Mouse (Mus musculus) brown adipose tissue, adult 24 weeks (tissue): ENCODE measurements around the gene Xaf1. TPM values are rescaled to one million over a fixed set of nuclear protein-coding genes. Genes with fewer than 3 reads are reported as not detected.
A peak's percentile ranks its signal among the peaks of the same experiment; 100 is the strongest.

ENCODE experiments used
- H3K27ac ChIP-seq: fragments of 200-500 bp; replicated peaks from 2 replicates; pipeline ENCODE4 v1.5.1; 2012; ENCODE audit warnings: low read depth, mild to moderate bottlenecking, low read length
- H3K4me1 ChIP-seq: fragments of 200-500 bp; 2 replicates; pipeline ENCODE4 v1.6.1; 2012; ENCODE audit warnings: low read length, mixed read lengths; ENCODE audit not compliant: control insufficient read depth, insufficient read depth, insufficient read length
- H3K4me3 ChIP-seq: fragments of 200-500 bp; 2 replicates; pipeline ENCODE4 v1.5.1; 2012; ENCODE audit warnings: low read depth, mild to moderate bottlenecking, low read length, moderate library complexity; ENCODE audit not compliant: insufficient read depth
- polyA plus RNA-seq: library from polyadenylated mRNA; stranded (reverse); fragments of >200 nt; gene quantifications from 2 replicates; pipeline ENCODE4 v1.2.4, GENCODE M21; 2012; ENCODE audit not compliant: missing spikeins, insufficient read depth, insufficient read length

The Xaf1 gene
- polyA plus RNA-seq, 1 experiment = 17.7 TPM

DNA sequence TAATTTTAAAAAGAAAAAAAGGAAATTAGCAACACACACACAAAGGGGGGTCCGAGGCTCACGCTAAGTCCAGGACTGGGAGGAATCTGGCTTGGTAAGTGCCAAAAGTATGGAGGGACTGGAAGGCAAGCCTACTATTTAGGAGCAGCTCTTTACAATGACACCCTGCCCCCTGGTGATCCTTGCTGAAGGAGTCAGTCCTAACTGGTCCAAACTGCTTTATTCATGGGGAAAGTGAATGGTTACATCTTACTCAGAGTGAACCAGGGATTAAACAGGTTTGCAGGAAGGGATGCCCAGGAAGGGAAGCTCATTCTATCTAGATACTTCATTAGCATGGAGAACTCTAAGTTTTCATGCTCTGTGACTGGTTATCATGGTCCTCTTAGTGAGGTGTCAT lies 14.3 kb upstream of the Xaf1 start:
- H3K4me3 ChIP-seq = no peak overlapping the region
- H3K27ac ChIP-seq = no peak overlapping the region
- H3K4me1 ChIP-seq = no peaks in the 10 kb centered on the region

DNA sequence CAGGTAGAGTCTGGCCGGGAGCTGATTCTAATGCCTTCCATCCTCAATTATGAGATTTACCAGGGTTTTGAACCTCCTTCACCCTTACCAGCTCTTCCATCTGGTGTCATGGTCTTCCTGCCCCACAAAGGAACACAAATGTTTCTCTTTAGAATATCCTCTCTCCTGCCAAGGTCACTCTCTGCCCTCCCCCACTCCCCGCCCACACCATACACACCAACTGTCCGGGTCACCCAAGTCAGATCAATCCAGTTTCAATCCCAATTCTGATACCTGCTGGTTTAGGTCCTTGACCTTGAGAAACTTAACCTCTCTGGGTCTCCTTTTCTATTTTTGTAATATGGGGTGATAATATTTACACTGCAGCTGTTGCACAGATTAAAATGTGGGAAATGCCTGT lies 13.9 kb upstream of the Xaf1 start:
- Histone ChIP-seq H3K4me1 (no peaks in the 10 kb centered on the region), H3K27ac (no peak overlapping the region), H3K4me3 (no peak overlapping the region)

DNA sequence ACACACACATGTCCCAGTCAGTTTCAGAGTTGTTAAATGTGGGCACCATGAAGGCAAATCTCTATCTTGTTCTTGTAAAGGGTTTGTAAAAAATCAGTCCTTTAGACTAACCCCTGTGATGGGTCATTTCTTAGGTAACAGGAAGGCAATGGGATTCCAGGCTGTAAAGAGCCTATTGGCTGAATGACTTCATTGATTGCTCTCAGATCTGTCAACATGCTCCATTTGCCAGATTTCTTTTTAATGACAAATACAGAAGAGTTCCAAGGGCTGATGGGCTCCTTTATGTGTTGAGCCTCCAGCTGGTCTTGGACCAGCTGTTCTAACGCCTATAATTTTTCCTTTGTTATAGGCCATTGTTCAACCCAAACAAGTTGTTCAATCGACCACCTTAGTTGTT lies 8.3 kb upstream of the Xaf1 start:
- Histone ChIP-seq H3K27ac (no peak overlapping the region), H3K4me3 (no peak overlapping the region), H3K4me1 (no peaks in the 10 kb centered on the region)

DNA sequence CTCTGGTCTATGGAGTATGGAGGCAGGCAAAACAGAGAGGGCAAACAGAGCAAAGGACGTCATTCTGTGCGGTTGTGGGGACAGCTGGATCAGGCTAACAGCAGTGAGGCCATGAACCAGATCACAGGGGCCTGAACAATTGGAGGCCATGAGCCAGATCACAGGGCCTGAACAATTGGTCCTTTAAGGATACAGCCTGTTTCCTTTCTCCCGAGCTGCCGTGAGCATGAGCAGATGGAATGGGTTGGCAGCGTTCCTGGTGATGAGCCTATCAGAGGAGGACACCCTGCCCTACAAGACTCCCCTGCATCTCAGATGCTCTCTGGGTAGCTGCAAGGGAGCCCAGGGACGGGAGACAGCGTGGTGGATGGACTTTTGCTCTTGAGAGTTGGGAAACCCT lies 801 bp downstream of the Xaf1 start:
- H3K27ac ChIP-seq = peak overlapping the region; percentile 96
- peak overlapping the region; percentile 76 for H3K4me3 ChIP-seq
- H3K4me1 ChIP-seq = peaks cover 6% of the 10 kb centered on the region

DNA sequence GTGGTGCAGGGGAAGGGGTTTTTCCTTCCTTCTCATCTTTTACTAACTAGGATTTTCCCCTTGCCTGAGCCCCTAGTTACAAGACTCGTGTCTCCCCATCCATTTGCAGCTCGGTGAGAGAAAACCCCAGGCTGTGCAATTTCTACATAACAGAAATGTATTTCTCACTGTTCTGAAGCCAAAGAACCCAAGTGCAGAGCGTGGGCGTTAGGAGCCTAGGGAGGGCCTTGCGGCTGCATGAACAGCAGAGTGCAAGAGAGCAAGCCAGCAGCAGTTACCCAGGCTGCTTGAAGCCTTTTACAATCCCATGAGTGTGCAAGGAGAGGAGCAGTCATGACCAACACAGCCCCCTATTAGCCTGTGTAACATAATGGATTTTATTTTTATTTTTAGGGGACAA lies 6.0 kb downstream of the Xaf1 start:
- H3K27ac ChIP-seq = no peak overlapping the region
- no peak overlapping the region for H3K4me3 ChIP-seq
- H3K4me1 ChIP-seq = peaks cover 3% of the 10 kb centered on the region; the same call in 1 of the 2 replicates

DNA sequence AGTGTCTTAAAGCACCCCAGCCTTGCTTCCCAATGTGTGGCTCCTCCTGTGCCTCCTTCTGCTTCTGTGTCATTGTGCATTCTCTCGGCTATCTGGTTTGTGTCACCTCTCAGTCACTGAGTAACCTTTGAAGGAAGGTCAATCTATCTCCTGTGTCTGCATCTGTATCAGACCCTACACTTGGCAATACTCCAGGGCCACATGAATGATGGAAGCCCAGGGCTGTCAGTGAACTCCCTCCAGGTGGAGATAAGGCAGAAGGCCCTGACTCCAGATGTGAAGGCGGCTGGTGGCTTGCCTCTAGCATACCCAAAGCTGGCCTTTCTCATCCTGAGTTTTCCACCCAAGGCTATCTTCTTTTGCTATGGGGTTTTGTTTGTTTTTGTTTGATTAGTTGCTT lies 7.6 kb downstream of the Xaf1 start:
- H3K4me3 ChIP-seq = no peak overlapping the region
- H3K4me1 ChIP-seq = peaks cover 3% of the 10 kb centered on the region; the same call in 1 of the 2 replicates
- no peak overlapping the region for H3K27ac ChIP-seq

DNA sequence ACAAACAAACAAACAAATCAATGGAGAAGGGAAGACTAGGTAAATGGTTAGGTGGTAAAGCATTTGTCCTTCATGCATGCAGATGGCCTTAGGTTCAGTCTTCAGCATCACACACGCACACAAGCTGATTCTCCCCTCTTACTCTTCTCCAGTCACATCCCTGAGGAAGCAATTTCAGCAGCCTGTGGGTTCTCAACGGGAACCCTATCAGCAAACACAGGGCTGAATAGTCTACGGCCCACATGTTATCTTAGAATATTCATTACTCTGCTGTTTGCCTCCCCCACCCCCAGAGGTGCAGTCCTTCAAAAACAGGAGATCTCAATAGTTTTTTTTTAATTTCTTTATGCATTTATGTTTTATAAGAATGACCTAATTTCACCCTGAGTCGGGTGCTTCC lies 9.1 kb downstream of the Xaf1 start:
- H3K27ac ChIP-seq = no peak overlapping the region
- no peaks in the 10 kb centered on the region for H3K4me1 ChIP-seq
- H3K4me3 ChIP-seq = no peak overlapping the region

DNA sequence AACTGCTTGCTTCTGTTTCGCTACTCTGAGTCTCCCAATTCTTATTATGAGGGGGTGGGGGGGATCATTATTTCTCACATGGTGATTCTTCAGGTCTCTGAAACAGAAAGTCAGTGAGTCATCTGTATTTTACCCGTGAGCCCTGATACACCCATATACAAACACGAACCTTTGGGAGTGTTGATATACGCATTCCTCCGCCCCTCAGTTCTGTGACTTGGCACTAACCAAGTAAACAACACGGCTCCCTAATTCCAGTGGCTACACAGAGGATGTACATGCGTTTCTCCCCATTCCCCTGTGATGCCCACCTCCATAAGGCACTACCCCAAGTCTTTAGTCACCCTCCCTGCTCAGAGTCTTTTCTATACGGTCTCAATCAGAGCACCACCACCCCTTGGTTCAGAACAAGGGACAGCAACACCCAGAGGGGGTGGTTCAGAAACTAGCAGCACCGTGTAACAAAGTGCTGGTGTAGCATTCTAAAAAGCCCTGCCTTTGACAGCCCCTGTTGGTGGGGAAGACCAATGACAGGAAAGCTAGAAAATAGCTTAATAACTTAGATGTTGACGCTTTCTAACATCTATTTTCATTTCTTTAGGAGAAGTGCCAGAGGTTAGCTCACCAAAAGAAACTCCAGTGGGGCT lies 10.0 kb downstream of the Xaf1 start:
- no peaks in the 10 kb centered on the region for H3K4me1 ChIP-seq
- H3K27ac ChIP-seq = no peak overlapping the region

DNA sequence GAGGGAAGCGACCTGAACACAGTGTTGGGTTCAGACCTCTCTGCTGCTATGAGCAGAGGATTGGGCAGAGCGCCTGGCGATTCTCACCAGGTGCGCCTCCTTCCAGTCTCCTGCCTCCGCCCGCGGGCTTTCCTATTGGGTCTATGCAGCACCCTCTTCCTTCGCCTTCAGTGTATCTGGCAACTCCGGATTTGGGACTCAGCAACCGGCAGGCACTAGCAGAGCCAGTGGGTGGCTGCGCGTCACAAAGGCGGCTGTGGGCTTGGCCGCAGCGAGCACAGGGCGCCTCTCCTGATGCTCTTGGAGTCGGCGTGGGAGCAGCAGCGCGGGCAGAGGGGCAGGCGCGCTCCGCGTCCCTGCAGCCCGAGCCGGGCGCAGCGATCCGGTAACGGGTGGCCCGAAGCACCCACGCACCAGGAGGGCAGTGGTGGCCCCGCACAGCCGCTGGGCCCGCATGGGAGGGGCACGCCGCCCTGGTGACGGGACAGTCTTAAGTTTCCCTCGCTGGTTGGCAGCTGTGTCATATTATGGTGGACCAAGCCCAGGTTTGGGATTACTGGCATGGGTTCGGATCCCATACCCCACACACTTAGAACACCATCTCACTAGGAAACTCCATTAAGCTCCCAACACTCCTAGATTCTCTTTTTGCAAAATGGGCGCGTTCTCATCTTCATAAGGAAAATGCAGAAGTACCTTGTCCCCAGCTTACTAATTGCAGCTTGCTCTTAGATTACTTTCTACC lies 12.9 kb downstream of the Xaf1 start, which contains the start of gene Fbxo39:
TSS of gene Fbxo39 (plus strand) at position 294 of the 745 bp plus-strand sequence.
- Histone ChIP-seq H3K27ac (no peak within 1 kb of the TSS), H3K4me1 (no peaks in the 10 kb centered on the region), H3K4me3 (no peak within 1 kb of the TSS)

More for the DNA sequence above, 10.0 kb downstream of the Xaf1 start:
- H3K4me3 ChIP-seq = no peak overlapping the region

DNA sequence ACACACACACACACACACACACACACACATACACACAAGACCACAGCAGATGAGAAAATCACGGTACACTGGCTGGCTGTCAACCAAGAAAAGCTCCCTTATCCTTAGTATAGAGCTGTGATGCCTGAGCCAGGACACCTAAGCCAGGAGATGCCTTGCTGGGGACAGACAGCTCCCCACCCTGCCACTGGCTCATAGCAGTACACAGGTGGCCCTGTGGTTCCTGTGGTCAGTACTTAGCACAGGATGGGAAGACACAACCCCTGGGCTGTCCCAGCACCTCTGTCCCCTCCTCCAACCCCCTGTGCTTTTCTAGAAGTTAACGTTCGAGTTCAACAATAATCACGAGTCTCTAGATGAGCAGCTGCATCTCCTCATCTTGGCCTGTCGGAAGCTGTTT lies 16.6 kb downstream of the Xaf1 start:
- H3K4me3 ChIP-seq = no peak overlapping the region
- no peaks in the 10 kb centered on the region for H3K4me1 ChIP-seq
- H3K27ac ChIP-seq = no peak overlapping the region

DNA sequence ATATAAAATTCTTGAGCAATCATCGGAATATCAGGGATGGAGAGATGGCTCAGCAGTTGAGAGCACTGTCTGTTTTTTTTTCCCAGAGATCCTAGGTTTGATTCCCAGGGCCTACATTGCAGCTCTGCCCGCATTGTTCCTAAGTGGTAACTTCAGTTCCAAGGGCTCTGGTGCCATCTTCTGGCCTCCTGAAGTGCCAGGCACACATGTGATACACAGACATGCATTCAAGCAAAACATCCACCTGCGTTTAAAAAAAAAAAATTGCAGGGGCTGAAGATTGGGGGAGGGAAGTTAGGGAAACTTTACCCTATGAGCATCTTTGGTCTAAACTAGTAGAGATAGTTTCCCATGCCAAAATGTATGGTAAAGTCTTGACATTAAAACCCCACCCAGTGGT lies 23.0 kb downstream of the Xaf1 start:
- Histone ChIP-seq H3K4me1 (no peaks in the 10 kb centered on the region), H3K27ac (no peak overlapping the region), H3K4me3 (no peak overlapping the region)

DNA sequence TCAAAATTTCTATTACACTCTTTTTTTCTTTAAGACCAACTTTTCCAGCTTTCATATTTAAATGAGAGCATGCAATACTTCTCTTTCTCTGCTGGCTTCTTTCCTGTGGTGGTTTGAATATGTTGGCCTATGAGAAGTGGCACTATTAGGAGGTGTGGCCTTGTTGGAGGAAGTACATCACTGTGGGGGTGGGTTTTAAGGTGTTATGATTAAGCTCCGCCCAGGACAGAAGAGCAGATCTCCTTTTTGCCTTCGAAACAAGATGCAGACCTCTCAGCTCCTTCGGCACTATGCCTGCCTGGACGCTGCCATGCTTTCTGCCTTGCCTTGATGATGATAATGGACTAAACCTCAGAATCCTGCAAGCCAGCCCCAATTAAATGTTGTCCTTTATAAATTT lies 24.3 kb downstream of the Xaf1 start:
- no peaks in the 10 kb centered on the region for H3K4me1 ChIP-seq
- no peak overlapping the region for H3K27ac ChIP-seq
- H3K4me3 ChIP-seq = no peak overlapping the region

DNA sequence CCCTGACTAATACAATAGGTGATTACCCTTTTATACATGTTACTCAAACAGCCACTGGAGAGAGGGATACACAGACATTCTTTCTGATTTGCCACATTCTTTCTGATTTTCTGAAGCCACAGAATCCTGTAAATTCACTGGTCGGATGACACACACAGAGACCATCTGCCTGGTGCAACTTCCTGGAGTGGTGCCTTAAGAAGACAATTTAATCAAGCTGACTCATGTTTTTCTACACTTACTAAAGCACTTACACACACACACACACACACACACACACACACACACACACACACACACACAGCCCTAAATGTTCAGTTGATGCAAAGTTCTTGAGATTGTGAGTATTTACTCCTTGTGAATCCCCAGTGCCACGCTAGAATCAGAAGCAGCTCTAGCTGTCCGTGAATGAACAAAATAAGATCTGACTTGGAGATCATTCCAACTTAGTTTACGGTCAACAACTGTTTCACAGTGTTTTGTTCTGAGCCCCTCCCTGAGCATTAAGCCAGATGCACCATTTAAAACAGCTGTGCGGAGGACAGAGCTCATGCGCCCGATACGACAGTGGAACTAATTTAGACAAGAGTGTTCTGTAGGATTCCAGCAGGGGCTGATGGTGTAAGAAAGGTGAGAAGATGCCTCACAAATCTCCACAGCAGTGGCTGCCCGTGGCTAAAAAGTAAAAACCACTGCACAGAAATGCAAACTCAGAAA lies 31.7 kb downstream of the Xaf1 start:
- no peak overlapping the region for H3K27ac ChIP-seq
- no peak overlapping the region for H3K4me3 ChIP-seq
- H3K4me1 ChIP-seq = no peaks in the 10 kb centered on the region

DNA sequence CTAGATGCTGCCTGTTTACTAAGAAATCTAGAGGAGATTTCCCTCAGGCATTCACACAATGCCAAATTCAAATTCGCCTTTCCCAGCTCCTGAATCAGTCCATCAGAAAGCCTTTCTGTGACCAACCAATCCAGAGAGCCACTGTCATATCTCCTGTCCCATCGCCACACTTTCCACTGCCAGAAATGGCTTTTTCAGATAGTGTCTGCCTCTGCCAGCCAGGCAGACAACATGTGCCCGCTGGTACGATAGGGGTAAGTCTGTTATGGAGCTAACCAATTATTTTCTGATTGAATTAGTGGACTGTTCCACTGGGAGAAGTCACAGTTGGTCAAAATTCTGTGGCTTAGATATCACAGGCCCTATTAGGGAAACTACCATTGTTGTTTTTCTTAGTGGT lies 33.2 kb downstream of the Xaf1 start:
- Histone ChIP-seq H3K27ac (no peak overlapping the region), H3K4me3 (no peak overlapping the region), H3K4me1 (no peaks in the 10 kb centered on the region)

DNA sequence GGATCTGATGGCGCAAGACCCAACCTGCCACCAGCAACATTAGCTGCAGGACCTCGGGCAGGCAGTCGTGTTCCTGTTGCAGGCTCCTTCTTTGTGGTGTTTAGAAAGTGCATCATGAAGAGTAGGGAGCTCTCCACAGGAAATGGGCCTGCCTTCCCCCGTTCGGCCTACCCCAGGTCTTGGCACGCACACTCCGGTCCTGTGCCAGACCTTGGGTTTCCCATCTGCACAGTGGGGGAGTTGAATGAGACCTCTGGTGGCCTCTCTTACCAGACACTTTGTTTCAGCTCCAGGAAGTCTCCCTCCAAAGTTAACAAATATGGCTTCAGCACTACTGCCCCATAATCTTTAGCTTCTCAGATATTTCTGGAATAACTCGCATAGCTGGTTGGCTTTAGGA lies 35.3 kb downstream of the Xaf1 start:
- H3K4me3 ChIP-seq = no peak overlapping the region
- H3K4me1 ChIP-seq = no peaks in the 10 kb centered on the region
- no peak overlapping the region for H3K27ac ChIP-seq
